Mouse (Mus musculus) adrenal gland, adult 10 weeks (tissue): ENCODE data around the gene Gm10842. TPM values are rescaled to one million over a fixed set of nuclear protein-coding genes. Genes with fewer than 3 reads are reported as not detected.

ENCODE experiments used
- polyA plus RNA-seq: library from polyadenylated mRNA; stranded (reverse); fragments of 350-450 nt; fragmentation: Illumina TruSeq; extraction: RNeasy Lipid Tissue Mini Kit (QIAGEN cat#74804); gene quantifications from one replicate; pipeline ENCODE4 v1.2.3, GENCODE M21; 2014; ENCODE audit warnings: low read depth, low replicate concordance

Gene Gm10842
- not detected for polyA plus RNA-seq

DNA sequence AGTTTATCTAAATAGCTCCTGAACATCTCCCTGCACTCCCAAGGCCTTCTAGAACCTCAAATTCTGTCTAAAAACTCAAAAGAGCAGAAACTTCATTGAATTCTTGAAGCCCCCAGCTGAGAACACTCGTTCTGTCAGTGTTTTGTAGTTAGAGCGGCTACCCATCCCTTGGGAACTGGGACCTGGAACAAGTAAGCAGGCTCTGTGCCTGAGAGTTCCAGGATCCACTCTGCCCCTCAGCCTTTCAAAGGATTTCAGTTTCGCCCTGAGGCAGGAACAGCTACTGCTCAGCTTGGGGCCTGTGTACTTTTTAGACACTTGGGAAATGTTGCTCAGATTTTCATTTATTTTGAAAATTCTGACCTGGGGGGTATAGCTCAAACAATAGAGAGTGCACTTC, at the start of gene Gm10842:
Gm10842 (plus strand) TSS at position 301 of the 400 bp plus-strand sequence.

DNA sequence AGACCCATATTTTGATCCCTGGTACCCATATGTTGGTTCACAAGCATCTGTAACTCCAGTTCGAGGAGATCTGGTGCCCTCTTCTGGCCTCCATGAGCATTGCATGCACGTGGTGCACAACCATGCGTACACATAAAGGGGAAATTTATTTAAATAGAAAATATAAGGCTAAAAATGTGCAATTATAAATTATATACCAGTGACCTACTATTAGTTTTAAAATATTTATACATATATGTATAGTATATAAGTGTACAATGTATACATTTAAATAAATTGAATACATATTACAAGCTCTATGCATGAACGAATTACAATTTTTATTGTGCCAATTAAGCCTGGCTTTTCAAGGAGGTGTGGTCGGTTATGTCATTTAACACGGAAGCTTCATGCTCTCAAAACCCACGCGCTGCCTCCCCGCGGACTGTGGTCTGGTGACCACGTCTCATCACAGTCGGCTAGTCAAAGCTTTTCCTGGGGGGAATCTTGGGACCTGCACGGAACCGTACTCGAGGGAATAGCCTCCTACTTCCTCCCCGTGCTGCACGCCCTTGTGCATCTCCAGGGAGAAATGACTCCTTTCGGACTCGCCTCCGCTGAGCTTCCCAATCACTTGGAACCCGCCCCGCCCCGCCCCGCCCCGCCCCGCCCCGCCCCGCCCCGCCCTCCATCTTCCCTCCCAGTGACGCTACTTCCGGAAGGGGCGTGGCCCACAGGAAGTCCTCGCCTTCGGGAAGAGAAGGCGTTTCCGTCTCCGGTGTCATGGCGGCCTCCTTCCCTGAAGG, 20.8 kb upstream of the Gm10842 start, which contains the start of gene Mettl2:
Mettl2 (plus strand) TSS at position 691 of the 785 bp plus-strand sequence.

DNA sequence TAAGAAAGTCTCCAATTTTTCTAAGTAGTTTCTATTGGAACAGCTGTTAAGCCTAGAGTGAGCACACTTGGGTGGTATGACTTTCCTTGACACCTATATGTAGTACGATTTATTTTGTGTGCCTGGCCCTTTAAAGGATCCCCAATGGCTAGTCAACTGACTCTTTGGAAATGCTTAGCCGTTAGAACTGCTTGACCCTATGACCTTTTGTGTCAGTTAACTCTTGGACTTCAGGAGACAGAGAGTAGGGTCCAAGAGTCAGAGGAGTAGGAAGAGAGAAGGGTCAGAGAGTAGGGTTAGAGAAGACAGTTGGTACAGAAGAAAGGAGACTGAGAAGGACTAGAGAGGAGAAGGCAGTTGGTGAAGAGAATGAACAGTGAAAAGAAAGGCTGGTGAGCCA, 31.8 kb downstream of the Gm10842 start, which contains the start of gene Tlk2:
Tlk2 (plus strand) TSS at position 292 of the 400 bp plus-strand sequence.

Other genes with a start within 250 kb of the Gm10842 start
- 1.2 TPM for gene Efcab3, start 83.3 kb upstream of the Gm10842 start, polyA plus RNA-seq
- 24.8 TPM for gene Mettl2, start 20.5 kb upstream of the Gm10842 start, polyA plus RNA-seq
- 121 TPM for gene Tlk2, start 31.9 kb downstream of the Gm10842 start, polyA plus RNA-seq
- 0.17 TPM for gene Mrc2, start 145.8 kb downstream of the Gm10842 start, polyA plus RNA-seq